Mouse (Mus musculus): Measurements from ENCODE around the gene D3Ertd254e. TPM values are rescaled to one million over a fixed set of nuclear protein-coding genes. Genes with fewer than 3 reads are reported as not detected.
"Not testable (repeated sequence)": the region's sequence is repeated elsewhere in the genome, so short reads cannot be mapped to it uniquely, and the experiment has no call there.

D3Ertd254e gene
- polyA plus RNA-seq (2012; rRNA removed), result 0.96 and 1.2 TPM in 2 replicates

DNA sequence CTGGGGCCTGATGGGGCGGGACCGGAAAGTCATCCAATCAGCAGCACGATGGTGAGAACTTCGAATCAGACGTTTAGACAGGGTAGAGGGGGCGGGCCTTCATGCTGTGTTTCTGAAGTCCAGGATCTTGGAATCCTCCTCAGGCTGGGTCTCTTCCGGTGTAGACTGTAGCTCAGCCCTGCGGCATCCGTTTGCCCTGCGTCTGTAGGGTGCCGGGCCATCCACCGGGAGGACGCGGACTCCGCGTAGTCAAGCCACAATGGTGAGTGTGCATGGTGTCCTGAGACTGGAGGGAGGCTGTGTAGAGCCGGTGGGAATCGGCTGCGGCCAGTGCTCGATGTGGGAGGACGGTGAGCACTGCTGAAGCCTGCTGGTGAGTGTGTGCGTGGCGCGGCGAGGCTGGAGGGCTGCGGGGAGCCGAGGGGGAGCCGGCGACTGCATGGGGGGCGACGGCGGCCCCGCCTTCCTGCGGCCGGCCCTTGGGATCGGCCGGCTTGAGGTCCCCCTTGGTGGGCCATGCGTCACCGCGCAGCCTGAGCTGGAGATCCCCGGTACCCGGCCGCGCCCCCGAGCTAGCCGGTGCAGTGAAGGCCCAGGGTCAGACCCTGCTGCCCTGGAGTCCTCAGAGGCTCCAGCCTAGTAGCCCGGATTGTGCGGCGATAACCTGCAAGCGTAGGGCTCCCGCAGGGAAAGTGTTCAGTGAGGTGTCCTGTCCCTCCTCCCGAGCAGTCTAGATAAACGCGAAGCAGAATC, at the start of gene D3Ertd254e:
TSS of gene D3Ertd254e (plus strand) at position 84 of the 753 bp plus-strand sequence.
- Histone ChIP-seq H3K4me1 (ENCODE audit: control insufficient read depth, insufficient read depth, low read length) (peaks cover 9% of the 10 kb centered on the region), H3K4me3 (replicated peaks; ENCODE audit: extremely low read depth, low read depth, low read length) (peak within 1 kb of the TSS; percentile 94)
- WGBS, result under 1% methylated on average over 54 of the region's 54 CpGs
- DNase-seq, result peak; percentile 78
- TF ChIP-seq CTCF (IDR thresholded peaks at IDR 0.05; ENCODE audit: insufficient read depth, low read length), result no peak
- peak; percentile 87 for TF ChIP-seq POLR2A (IDR thresholded peaks at IDR 0.05; ENCODE audit: borderline replicate concordance, extremely low read depth, low read depth, low read length)

DNA sequence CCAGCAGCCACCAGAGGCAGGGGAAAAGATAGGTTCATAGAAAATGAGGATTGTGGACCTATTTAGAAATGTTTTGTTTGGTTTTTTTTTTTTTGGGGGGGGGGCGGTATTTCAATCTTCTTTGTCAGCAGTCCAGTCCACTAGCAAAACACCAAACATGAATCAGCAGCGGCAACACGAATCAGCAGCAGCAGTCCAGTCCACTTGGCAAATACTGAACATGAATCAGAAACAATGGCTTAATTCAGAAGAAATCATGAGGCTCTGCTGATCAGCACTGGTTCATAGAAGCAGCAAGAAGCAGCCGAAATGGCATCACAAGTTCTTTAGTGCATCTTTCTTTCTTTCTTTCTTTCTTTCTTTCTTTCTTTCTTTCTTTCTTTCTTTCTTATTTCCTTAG, 34.7 kb upstream of the D3Ertd254e start:
- H3K4me1 ChIP-seq (ENCODE audit: control insufficient read depth, insufficient read depth, low read length), result no peaks in the 10 kb centered on the region
- no peak for DNase-seq
- no peak overlapping the region for H3K4me3 ChIP-seq (replicated peaks; ENCODE audit: extremely low read depth, low read depth, low read length)
- 84% methylated on average over 4 of the region's 4 CpGs for WGBS
- TF ChIP-seq CTCF (IDR thresholded peaks at IDR 0.05; ENCODE audit: insufficient read depth, low read length), result no peak
- TF ChIP-seq POLR2A (IDR thresholded peaks at IDR 0.05; ENCODE audit: borderline replicate concordance, extremely low read depth, low read depth, low read length), result no peak

DNA sequence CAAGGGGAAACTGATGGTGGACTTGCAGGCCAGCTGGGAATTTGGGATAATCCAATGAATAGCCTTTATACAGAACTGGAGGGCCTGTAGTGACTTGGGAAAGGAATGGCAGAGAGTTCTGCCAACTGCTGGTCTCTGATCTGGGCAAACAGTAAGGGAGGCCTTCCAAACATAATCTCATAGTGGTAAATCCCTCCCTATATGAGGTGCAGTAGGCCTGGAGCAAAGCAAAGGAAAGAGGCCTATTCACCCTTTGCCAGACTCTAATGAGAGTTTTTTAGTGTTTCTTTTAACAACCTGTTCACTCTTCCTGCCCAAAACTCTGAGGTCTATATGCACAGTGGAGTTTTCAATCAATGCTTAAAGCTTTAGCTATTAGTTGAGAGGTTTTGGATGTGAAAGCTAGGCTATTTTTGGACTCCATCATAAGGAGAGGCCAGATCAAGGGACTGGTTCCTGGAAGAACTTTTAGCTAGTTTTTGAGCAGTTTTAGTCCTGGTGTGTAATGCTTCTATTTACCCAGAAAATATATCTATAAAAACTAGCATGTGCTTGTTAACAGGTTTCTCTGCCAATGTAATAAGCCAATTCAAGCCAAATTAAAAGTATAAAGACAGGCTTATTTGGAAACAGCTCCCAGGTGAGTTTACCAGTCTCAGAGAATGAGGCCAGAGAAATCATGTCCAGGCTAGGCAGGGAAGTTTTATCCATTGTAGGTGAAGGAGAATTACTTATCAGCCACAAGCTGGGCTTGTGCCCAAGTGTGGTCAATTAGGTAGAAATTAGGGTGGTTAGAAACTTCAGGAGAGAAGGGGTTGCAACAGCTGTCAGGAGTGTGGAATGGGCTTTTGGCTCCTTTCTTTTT, 30.9 kb upstream of the D3Ertd254e start:
- Histone ChIP-seq H3K4me3 (replicated peaks; ENCODE audit: extremely low read depth, low read depth, low read length) (no peak overlapping the region), H3K4me1 (ENCODE audit: control insufficient read depth, insufficient read depth, low read length) (no peaks in the 10 kb centered on the region)
- DNase-seq, result no peak
- TF ChIP-seq CTCF (IDR thresholded peaks at IDR 0.05; ENCODE audit: insufficient read depth, low read length), result no peak
- TF ChIP-seq POLR2A (IDR thresholded peaks at IDR 0.05; ENCODE audit: borderline replicate concordance, extremely low read depth, low read depth, low read length), result no peak

DNA sequence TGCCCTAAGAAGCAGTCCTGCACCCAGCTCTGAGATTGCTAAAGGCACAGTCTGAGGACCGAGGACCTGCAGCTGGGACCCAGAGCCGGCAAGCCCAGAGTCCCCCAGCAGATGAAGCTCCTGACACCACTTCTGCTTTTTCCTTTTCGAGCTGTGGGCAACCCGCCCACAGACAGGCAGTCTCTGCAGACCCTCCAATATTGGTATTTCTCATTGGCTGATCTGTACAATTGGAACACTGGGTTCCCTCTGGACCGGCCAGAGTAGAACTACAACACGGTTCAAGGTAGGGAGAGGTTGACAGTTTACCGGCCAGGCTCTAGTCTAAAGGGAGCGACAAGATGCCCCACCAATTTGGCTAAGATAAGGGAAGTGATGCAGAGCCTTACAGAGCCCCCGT, 24.6 kb upstream of the D3Ertd254e start:
- not testable (repeated sequence) for DNase-seq
- 83% methylated on average over 9 of the region's 9 CpGs for WGBS

DNA sequence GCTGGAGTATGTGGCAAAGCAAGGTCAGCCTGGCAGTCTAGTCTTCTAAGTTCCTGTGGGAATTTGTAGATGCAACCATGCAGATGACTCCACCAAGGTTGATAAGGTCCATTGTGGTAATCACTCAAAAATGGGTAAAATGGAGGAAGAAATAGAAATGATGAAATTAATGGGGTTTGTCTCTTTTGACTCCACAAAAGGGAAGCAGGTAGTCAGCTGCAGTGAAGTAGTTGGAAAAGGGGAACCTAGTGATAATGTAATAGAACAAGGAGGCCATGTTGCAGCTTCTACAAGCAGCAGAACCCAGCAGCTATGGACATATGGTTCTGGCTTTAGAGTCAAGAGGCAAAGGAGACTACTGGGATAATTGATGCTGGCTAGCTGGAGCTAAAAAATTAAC, 14.7 kb upstream of the D3Ertd254e start:
- TF ChIP-seq CTCF (IDR thresholded peaks at IDR 0.05; ENCODE audit: insufficient read depth, low read length) (no peak), POLR2A (IDR thresholded peaks at IDR 0.05; ENCODE audit: borderline replicate concordance, extremely low read depth, low read depth, low read length) (no peak)
- Histone ChIP-seq H3K4me1 (ENCODE audit: control insufficient read depth, insufficient read depth, low read length) (no peaks in the 10 kb centered on the region), H3K4me3 (replicated peaks; ENCODE audit: extremely low read depth, low read depth, low read length) (no peak overlapping the region)
- DNase-seq, result no peak

More for the DNA sequence above, 24.6 kb upstream of the D3Ertd254e start:
- H3K4me1 ChIP-seq (ENCODE audit: control insufficient read depth, insufficient read depth, low read length); H3K4me3 ChIP-seq (replicated peaks; ENCODE audit: extremely low read depth, low read depth, low read length): not testable (repeated sequence)

DNA sequence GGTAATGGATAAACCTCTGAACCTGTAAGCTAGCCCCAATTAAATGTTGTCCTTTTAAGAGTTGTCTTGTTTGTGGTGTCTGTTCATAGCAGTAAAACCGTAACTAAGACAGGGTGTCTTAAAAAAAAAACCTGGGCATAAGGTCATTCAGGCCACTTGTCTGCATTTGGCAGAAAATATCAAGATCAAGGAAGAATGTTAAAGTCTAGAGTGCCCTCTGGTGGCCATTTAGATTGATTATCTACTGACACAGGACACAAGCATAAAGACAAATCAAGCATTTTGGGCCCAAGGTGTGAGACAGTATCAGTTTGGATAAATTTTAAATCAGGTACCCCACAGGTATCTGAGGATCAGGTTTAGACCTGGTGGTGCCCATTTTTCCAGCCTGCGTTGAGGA, 13.3 kb upstream of the D3Ertd254e start:
- no peak for DNase-seq
- no peaks in the 10 kb centered on the region for H3K4me1 ChIP-seq (ENCODE audit: control insufficient read depth, insufficient read depth, low read length)
- TF ChIP-seq CTCF (IDR thresholded peaks at IDR 0.05; ENCODE audit: insufficient read depth, low read length) (peak; percentile 11; the same call in 1 of the 2 replicates), POLR2A (IDR thresholded peaks at IDR 0.05; ENCODE audit: borderline replicate concordance, extremely low read depth, low read depth, low read length) (no peak)
- WGBS, result 47% methylated on average over 2 of the region's 2 CpGs
- no peak overlapping the region for H3K4me3 ChIP-seq (replicated peaks; ENCODE audit: extremely low read depth, low read depth, low read length)

DNA sequence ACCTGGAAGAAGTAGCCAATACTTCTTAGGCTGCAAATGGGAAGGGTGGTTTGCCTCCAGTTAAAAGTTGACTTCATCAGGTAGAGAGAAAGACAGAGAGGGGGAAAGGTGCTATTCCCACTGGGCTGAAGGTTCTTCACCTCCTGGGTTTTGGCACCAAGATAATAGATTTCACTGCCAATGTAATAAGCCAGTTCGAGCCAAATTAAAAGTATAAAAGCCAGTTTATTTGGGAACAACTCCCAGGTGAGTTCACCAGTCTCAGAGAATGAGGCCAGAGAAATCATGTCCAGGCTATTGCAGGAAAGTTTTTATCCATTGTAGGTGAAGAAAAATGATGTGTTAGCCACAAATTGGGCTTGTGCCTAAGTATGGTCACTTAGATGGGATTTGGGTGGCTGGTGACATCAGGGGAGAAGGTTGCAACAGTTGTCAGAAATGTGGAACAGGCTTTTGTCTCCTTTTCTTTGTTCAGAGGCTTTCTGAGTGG, 12.6 kb upstream of the D3Ertd254e start:
- no peak overlapping the region for H3K4me3 ChIP-seq (replicated peaks; ENCODE audit: extremely low read depth, low read depth, low read length)
- no peak for TF ChIP-seq CTCF (IDR thresholded peaks at IDR 0.05; ENCODE audit: insufficient read depth, low read length)
- TF ChIP-seq POLR2A (IDR thresholded peaks at IDR 0.05; ENCODE audit: borderline replicate concordance, extremely low read depth, low read depth, low read length), result no peak
- 61% methylated on average over 1 of the region's 1 CpGs for WGBS
- H3K4me1 ChIP-seq (ENCODE audit: control insufficient read depth, insufficient read depth, low read length), result no peaks in the 10 kb centered on the region
- no peak for DNase-seq

DNA sequence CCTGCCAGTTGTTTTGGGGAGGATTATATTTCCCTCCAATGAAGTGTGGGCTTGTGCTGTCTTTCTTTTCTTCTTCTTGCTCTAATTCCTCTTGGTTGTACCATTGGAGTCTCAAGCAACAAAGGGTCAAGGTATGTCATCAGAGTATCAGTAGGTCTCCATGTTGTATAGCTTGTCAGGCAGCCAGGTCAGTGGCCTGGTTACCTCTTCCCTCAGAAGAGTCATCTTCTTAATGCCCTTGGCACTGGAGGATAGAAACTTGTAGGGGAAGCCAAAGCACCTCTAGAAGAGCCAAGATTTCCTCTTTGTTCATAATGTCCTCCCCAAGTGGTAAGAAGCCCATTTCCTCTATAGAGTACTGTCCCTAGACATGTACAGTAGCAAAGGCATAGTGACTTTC, 11.8 kb upstream of the D3Ertd254e start:
- no peak for TF ChIP-seq POLR2A (IDR thresholded peaks at IDR 0.05; ENCODE audit: borderline replicate concordance, extremely low read depth, low read depth, low read length)
- TF ChIP-seq CTCF (IDR thresholded peaks at IDR 0.05; ENCODE audit: insufficient read depth, low read length), result no peak
- no peak for DNase-seq

DNA sequence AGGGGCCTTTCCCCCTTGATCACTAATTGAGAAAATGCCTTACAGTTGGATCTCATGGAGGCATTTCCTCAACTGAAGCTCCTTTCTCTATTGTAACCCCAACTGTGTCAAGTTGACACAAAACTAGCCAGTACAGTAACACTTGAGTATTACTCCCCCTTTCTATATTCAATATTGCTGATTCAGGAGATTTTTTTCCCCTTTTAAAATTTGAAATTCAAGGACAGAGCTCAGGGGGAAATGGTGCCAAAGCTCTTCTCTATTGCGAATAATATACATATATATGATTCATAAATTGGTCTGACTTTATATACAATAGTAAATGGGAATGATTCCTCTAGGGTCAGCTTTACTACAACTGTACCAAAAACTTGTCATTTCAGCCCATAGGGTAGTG, 282 bp upstream of the D3Ertd254e start:
- H3K4me3 ChIP-seq (replicated peaks; ENCODE audit: extremely low read depth, low read depth, low read length), result peak overlapping the region; percentile 94
- H3K4me1 ChIP-seq (ENCODE audit: control insufficient read depth, insufficient read depth, low read length), result peaks cover 9% of the 10 kb centered on the region
- 13% methylated on average over 1 of the region's 1 CpGs for WGBS
- TF ChIP-seq POLR2A (IDR thresholded peaks at IDR 0.05; ENCODE audit: borderline replicate concordance, extremely low read depth, low read depth, low read length) (no peak), CTCF (IDR thresholded peaks at IDR 0.05; ENCODE audit: insufficient read depth, low read length) (no peak)
- DNase-seq, result no peak

More for the DNA sequence above, 11.8 kb upstream of the D3Ertd254e start:
- Histone ChIP-seq H3K4me3 (replicated peaks; ENCODE audit: extremely low read depth, low read depth, low read length) (no peak overlapping the region), H3K4me1 (ENCODE audit: control insufficient read depth, insufficient read depth, low read length) (no peaks in the 10 kb centered on the region)
